Mouse (Mus musculus) cerebellum, postnatal 14 days (tissue): ENCODE measurements around the gene Csde1.
A peak's percentile ranks its signal among the peaks of the same experiment; 100 is the strongest.

ENCODE experiments used
- DNase-seq, 2 experiments: peaks; one replicate each; pipeline ENCODE4 v3.0.0; 2021; ENCODE audit warnings: mixed read lengths in 2 of 2

The Csde1 gene

GRCm38 (mm10) chr3:103020249-103020942 lies at the start of gene Csde1:
Gene Csde1 (plus strand): TSS chr3:103020426.
- peak; percentile 97 to 99 for DNase-seq

GRCm38 (mm10) chr3:102970508-102970907 lies 49.7 kb upstream of the Csde1 start:
- DNase-seq = no peak

- DNase-seq = no peak
Observed at GRCm38 (mm10) chr3:102976906-102977305, 43.3 kb upstream of the Csde1 start.

- DNase-seq = peak; percentile 15 to 19
Observed at GRCm38 (mm10) chr3:102979550-102980348, 40.5 kb upstream of the Csde1 start.

- DNase-seq = no peak
Observed at GRCm38 (mm10) chr3:102980349-102980736, 39.9 kb upstream of the Csde1 start.

- no peak for DNase-seq
Observed at GRCm38 (mm10) chr3:102991041-102991440, 29.2 kb upstream of the Csde1 start.

- DNase-seq = no peak
Observed at GRCm38 (mm10) chr3:102992936-102993335, 27.3 kb upstream of the Csde1 start.

GRCm38 (mm10) chr3:102995233-102995604 lies 25.0 kb upstream of the Csde1 start:
- no peak for DNase-seq

- peak; percentile 94 to 96 for DNase-seq
Observed at GRCm38 (mm10) chr3:102995605-102996321, 24.5 kb upstream of the Csde1 start, which contains the start of gene Sike1. Gene Sike1 (plus strand): TSS chr3:102995708.

- DNase-seq = no peak
Observed at GRCm38 (mm10) chr3:102997036-102997435, 23.2 kb upstream of the Csde1 start.

GRCm38 (mm10) chr3:102997591-102997990 lies 22.6 kb upstream of the Csde1 start:
- no peak for DNase-seq

- DNase-seq = no peak
Observed at GRCm38 (mm10) chr3:103001595-103001994, 18.6 kb upstream of the Csde1 start.

GRCm38 (mm10) chr3:103017350-103017749 lies 2.9 kb upstream of the Csde1 start:
- DNase-seq = no peak

GRCm38 (mm10) chr3:103019462-103019861 lies 764 bp upstream of the Csde1 start:
- no peak for DNase-seq

GRCm38 (mm10) chr3:103020943-103021638 lies 865 bp downstream of the Csde1 start:
- DNase-seq = peak; percentile 88 to 89

- no peak for DNase-seq
Observed at GRCm38 (mm10) chr3:103026174-103026573, 5.9 kb downstream of the Csde1 start.

- DNase-seq = no peak
Observed at GRCm38 (mm10) chr3:103040285-103040684, 20.1 kb downstream of the Csde1 start.

- DNase-seq = no peak
Observed at GRCm38 (mm10) chr3:103040861-103041379, 20.7 kb downstream of the Csde1 start.

- DNase-seq = no peak
Observed at GRCm38 (mm10) chr3:103056016-103056595, 35.9 kb downstream of the Csde1 start.

GRCm38 (mm10) chr3:103057752-103058151 lies 37.5 kb downstream of the Csde1 start:
- DNase-seq = no peak

- peak; percentile 96 for DNase-seq
Observed at GRCm38 (mm10) chr3:103058207-103059157, 38.3 kb downstream of the Csde1 start, which contains the start of gene Nras. Gene Nras (plus strand): TSS chr3:103058285.
